Mouse (Mus musculus): ENCODE measurements at regions not wholly inside any gene's neighbourhood (a gene's known extent, or its start where the extent isn't known, plus 50 kb on each side); places are given as distances from the start of the nearest gene placed in this dataset.
A peak's percentile ranks its signal among the peaks of the same experiment; 100 is the strongest.

DNA sequence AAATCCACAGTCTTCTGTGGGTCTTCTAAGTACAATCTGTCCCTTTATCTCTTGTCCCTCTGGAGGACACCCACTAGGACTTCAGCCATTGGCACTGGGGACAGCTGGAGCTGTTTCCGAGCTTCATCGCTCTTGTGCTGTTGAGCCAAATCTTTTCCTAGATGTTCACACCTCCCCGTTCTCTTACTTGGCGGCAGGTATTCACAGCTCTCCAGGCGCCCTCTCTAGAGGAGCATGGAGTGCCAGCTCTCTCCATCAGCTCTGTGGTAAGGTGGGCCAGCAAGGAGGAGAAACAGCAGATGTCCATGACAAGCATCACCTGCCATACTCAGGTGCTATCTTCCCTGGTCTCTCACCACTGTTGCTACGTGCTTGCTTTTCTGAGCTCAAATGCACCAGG is 360.3 kb upstream of the Myt1l start:
- peak in 1 of 2 experiments; percentile 51 for DNase-seq (ENCODE audit: low spot score in 2 of 2)
- intact Hi-C loops (cut with DNase I), result no loop called here

DNA sequence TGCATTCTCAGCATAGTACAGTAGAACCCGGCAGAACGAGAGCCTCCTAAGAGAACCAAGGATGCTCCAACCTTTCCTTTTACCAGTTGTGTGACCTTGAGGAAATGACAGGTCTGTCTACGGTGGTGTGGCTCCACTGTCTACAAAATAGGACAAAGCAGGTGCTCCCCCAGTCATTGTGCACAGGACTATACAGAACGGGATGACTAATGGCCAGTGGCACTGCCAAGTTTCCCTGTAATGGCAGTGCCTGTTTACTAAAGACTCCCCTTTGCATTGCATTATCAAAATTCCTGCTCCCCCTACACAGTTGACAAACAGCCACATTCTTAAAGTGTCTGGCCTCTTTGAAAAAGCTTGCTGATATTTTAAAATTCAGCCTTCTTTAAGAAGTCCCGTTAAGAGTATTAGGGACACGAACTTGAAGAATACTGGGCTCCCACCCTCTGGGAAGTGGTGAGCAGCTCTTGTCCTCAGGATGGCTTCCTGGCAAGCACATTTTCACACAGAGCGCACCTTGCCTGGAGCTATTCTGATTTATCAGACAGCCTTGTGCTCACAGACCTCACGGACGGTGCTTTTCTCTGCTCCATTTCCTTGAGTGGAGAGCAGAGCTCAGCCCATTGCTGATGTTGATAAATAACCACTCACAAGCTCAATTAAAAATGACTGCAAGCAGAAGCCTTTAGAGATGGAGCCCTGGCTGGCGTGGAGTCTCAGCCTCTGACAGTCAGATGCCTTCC is 352.3 kb upstream of the Myt1l start:
- no peak for DNase-seq (ENCODE audit: low spot score in 2 of 2)
- intact Hi-C loops (cut with DNase I), result no loop called here

- peak; percentile 17 to 43 for DNase-seq (ENCODE audit: low spot score in 2 of 2)
- intact Hi-C loops (cut with DNase I), result no loop called here
These were observed 351.0 kb upstream of the Myt1l start for GRCm38 (mm10) chr12:29177145-29177544.

GRCm38 (mm10) chr12:29178168-29178895 is 349.9 kb upstream of the Myt1l start:
- no peak for DNase-seq (ENCODE audit: low spot score in 2 of 2)

DNA sequence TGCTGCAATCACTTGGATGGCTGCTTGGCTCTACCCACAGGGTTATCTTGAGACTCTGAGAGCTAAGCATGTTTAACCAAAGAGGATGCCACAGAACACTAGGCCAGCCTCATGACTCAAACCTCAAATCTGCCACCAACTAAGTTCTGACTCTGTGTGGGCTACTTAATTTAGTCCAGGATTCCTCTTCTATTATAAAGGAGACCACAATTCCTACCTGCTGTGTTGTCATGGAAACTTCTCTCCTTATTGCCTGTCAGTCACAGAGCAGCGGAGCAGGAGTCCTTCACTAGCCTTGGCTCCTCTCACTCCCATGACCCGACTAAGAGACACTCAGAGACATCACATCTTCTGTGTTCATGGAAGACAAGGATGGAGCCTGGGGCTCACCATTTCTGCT is 348.8 kb upstream of the Myt1l start:
- intact Hi-C loops (cut with DNase I), result no loop called here

More at GRCm38 (mm10) chr12:29178168-29178895, 349.9 kb upstream of the Myt1l start:
- intact Hi-C loops (cut with DNase I), result no loop called here

DNA sequence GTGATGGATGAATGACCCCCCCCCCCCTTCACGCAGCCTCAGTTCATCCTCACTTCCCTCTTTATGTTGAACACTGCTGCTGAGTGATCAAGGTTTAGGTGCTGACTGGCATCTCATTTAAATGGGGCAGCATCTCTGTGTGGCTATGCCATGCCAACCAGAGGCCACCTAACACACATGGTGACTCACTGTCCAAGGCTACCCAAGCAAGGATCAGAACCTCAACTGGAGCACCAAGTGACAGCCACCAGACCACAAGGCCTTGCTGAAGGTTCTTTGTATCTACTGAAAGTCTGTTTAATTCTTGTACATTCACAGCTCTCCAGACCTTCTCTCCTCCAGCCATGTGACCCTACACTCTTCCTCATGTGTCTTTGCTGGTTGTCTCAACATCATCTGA is 347.6 kb upstream of the Myt1l start:
- intact Hi-C loops (cut with DNase I), result no loop called here
- no peak for DNase-seq (ENCODE audit: low spot score in 2 of 2)

More for the DNA sequence above, 348.8 kb upstream of the Myt1l start:
- DNase-seq (ENCODE audit: low spot score in 2 of 2), result no peak

GRCm38 (mm10) chr12:29187619-29188018 is 340.6 kb upstream of the Myt1l start:
- no peak for DNase-seq (ENCODE audit: low spot score in 2 of 2)
- intact Hi-C loops (cut with DNase I), result no loop called here

DNA sequence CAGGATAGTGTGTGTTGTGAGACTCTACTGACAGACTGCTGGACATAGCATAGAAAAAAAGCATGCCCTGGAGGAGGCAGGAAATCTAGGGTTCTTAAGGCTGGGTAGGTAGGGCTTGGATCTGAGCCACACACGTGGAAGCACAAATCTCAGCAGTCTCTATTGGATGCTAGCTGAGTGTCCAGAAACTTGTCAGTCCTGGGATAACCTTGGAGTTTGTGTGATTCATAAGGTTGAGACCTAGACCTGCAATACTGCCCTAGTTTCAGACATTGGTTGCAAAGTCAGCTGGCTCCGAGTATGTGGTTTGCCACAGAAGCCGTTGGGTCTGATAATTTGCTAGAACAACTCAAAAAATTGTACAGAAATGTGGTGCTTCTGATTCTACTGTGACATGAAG is 335.8 kb upstream of the Myt1l start:
- intact Hi-C loops (cut with DNase I), result no loop called here
- DNase-seq (ENCODE audit: low spot score in 2 of 2), result no peak

GRCm38 (mm10) chr12:29211946-29212345 is 316.2 kb upstream of the Myt1l start:
- intact Hi-C loops (cut with DNase I), result no loop called here
- no peak for DNase-seq (ENCODE audit: low spot score in 2 of 2)

- DNase-seq (ENCODE audit: low spot score in 2 of 2), result peak in 1 of 2 experiments; percentile 62
- intact Hi-C loops (cut with DNase I), result no loop called here
These were observed 314.6 kb upstream of the Myt1l start for GRCm38 (mm10) chr12:29213625-29214024.

GRCm38 (mm10) chr12:29222099-29222498 is 306.1 kb upstream of the Myt1l start:
- intact Hi-C loops (cut with DNase I), result no loop called here
- no peak for DNase-seq (ENCODE audit: low spot score in 2 of 2)

DNA sequence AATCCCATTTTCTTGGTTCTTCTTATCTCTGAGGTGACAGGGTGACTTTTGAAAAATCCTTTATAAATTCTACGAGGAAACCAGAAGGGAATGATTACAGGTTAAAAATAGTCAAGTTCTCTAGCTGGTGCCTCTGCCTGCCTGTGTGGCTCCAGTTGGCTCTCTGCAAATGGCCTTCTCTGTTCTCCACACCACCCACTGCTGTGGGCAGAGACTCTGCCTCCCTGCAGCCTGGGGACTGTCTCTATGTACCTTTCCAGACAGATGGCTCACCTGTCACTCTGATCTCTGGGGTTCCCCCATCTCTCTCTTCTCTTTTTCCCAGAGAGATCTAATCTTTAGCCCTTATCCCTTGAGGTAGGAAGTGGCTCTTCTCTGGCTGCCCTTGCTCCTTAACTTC is 302.2 kb upstream of the Myt1l start:
- DNase-seq (ENCODE audit: low spot score in 2 of 2), result peak; percentile 11 to 66
- intact Hi-C loops (cut with DNase I), result no loop called here

- intact Hi-C loops (cut with DNase I), result no loop called here
- peak; percentile 31 to 34 for DNase-seq (ENCODE audit: low spot score in 2 of 2)
These were observed 295.4 kb upstream of the Myt1l start for GRCm38 (mm10) chr12:29232492-29233447.

GRCm38 (mm10) chr12:29236496-29236895 is 291.7 kb upstream of the Myt1l start:
- intact Hi-C loops (cut with DNase I), result no loop called here
- DNase-seq (ENCODE audit: low spot score in 2 of 2), result no peak

DNA sequence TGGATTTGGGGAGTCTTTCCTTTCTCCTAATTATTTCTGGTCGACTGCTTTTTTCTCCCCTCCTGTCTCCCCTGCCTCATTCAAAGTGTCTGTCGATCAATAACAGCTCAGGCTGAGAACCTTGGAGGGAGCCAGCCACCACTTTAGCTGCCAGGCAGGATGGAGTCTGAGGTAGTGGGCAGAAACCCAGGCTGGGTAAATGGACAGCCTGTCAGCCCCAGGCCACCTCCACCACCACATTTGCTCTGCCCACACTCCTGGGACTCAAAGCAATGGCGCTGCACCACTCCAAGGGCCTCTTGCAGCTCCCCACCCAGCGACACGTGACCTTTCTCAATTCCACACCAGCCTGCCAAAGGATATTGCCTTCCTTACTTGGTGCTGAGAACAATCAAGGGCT is 290.7 kb upstream of the Myt1l start:
- intact Hi-C loops (cut with DNase I), result no loop called here
- no peak for DNase-seq (ENCODE audit: low spot score in 2 of 2)

DNA sequence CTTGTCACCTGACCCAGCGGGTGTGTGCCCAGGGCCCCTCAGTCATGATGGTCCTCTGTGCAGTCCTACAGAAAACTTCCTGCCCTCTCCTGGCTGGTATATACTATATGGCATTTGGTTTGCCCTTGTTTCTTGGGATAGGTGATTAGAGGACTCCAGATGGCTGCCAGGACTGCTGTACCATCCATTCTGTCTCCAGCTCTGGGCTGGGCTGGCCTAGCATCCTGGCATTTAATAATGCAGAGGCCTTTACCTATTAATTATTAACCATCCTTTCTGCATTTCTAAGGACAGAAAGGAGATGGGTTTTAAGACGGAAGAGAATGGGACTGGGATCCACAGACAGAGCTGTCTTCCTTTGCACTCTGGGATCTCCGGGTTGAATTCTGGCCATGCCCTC is 288.7 kb upstream of the Myt1l start:
- intact Hi-C loops (cut with DNase I), result no loop called here
- DNase-seq (ENCODE audit: low spot score in 2 of 2), result no peak

DNA sequence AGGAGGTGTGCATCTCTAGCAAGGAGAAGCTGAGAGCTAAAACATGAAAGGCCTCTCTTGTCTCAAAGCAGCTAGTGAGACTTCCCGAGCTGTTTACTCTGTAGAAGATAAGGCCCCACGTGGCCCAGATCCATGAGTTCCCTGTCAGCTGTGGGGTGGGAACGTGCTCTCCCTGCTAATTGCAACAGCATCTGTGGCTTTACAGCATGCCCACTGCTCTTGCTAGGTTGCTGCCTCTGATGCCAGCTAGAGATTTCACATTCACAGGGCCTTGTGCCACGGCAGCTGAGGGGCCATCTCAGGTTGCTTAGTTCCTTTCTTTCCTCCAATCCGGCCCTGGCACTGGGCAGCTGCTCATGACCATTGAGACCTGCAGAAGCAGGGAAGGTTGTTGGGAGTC is 288.2 kb upstream of the Myt1l start:
- intact Hi-C loops (cut with DNase I), result no loop called here

DNA sequence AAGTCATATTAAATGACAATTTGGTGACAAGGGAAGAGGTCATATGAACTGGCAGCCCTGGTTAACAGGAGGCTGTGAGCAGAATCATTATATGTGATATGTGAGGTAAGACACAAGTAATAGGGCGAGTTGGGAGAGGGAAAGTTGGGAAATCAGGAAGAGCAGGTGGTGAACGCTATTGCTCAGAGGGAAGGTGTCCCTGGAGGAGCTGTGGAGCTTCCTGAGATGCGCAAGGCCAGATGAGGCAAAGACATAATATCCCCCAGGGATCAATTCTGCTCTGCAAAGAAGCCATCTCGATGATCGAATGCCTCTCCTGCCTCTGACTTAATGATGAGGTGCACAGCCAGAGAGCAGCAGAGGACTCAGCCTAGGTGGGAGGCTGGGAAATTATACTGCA is 285.1 kb upstream of the Myt1l start:
- intact Hi-C loops (cut with DNase I), result no loop called here

More for the DNA sequence above, 288.2 kb upstream of the Myt1l start:
- peak; percentile 59 to 70 for DNase-seq (ENCODE audit: low spot score in 2 of 2)

GRCm38 (mm10) chr12:29246041-29246440 is 282.1 kb upstream of the Myt1l start:
- intact Hi-C loops (cut with DNase I), result no loop called here

More for the DNA sequence above, 285.1 kb upstream of the Myt1l start:
- no peak for DNase-seq (ENCODE audit: low spot score in 2 of 2)

GRCm38 (mm10) chr12:29247356-29247755 is 280.8 kb upstream of the Myt1l start:
- intact Hi-C loops (cut with DNase I), result no loop called here
- DNase-seq (ENCODE audit: low spot score in 2 of 2), result peak; percentile 47 to 70

More at GRCm38 (mm10) chr12:29246041-29246440, 282.1 kb upstream of the Myt1l start:
- DNase-seq (ENCODE audit: low spot score in 2 of 2), result no peak
